Mouse (Mus musculus): ENCODE data around the gene Rabac1.

GRCm38 (mm10) chr7:24983396-24983795 is 10.8 kb upstream of the Rabac1 start:
- TF ChIP-seq CTCF (IDR thresholded peaks at IDR 0.05; ENCODE audit: low read depth) = no peak
- no peak for TF ChIP-seq EP300 (optimal IDR thresholded peaks at IDR 0.05)
